Mouse (Mus musculus) ovary, postnatal 10 days (tissue): ENCODE data around the gene Syngr2.
A peak's percentile ranks its signal among the peaks of the same experiment; 100 is the strongest.
"Not testable (repeated sequence)": the region's sequence is repeated elsewhere in the genome, so short reads cannot be mapped to it uniquely, and the experiment has no call there.

ENCODE experiments used
- DNase-seq: peaks from one replicate; pipeline ENCODE4 v3.0.0; 2022; ENCODE audit warnings: low spot score

The Syngr2 gene

GRCm38 (mm10) chr11:117833509-117833908 lies 24.0 kb downstream of the Syngr2 start:
- DNase-seq, result not testable (repeated sequence)

- no peak for DNase-seq
Observed at GRCm38 (mm10) chr11:117834086-117834485, 24.6 kb downstream of the Syngr2 start.

- no peak for DNase-seq
Observed at GRCm38 (mm10) chr11:117836306-117836705, 26.8 kb downstream of the Syngr2 start.

GRCm38 (mm10) chr11:117838572-117838971 lies 29.1 kb downstream of the Syngr2 start:
- no peak for DNase-seq

- DNase-seq, result no peak
Observed at GRCm38 (mm10) chr11:117839021-117839420, 29.6 kb downstream of the Syngr2 start.

- no peak for DNase-seq
Observed at GRCm38 (mm10) chr11:117840910-117841309, 31.4 kb downstream of the Syngr2 start.

- DNase-seq, result no peak
Observed at GRCm38 (mm10) chr11:117843434-117843833, 34.0 kb downstream of the Syngr2 start.

- no peak for DNase-seq
Observed at GRCm38 (mm10) chr11:117844997-117845396, 35.5 kb downstream of the Syngr2 start.

- DNase-seq, result no peak
Observed at GRCm38 (mm10) chr11:117845651-117846050, 36.2 kb downstream of the Syngr2 start.

- no peak for DNase-seq
Observed at GRCm38 (mm10) chr11:117846640-117847039, 37.2 kb downstream of the Syngr2 start.

- DNase-seq, result no peak
Observed at GRCm38 (mm10) chr11:117847593-117848215, 38.2 kb downstream of the Syngr2 start.

GRCm38 (mm10) chr11:117848271-117848984 lies 39.0 kb downstream of the Syngr2 start:
- DNase-seq, result no peak

GRCm38 (mm10) chr11:117848985-117849671 lies 39.7 kb downstream of the Syngr2 start, which contains the start of gene Birc5:
Gene Birc5, plus strand, starts transcription at chr11:117849251.
- DNase-seq, result peak; percentile 84

- no peak for DNase-seq
Observed at GRCm38 (mm10) chr11:117852875-117853274, 43.4 kb downstream of the Syngr2 start.

GRCm38 (mm10) chr11:117854241-117854640 lies 44.8 kb downstream of the Syngr2 start:
- DNase-seq, result no peak

GRCm38 (mm10) chr11:117855360-117855759 lies 45.9 kb downstream of the Syngr2 start:
- no peak for DNase-seq

GRCm38 (mm10) chr11:117855975-117856374 lies 46.5 kb downstream of the Syngr2 start:
- DNase-seq, result no peak

GRCm38 (mm10) chr11:117857462-117857861 lies 48.0 kb downstream of the Syngr2 start:
- DNase-seq, result no peak

GRCm38 (mm10) chr11:117858392-117858791 lies 48.9 kb downstream of the Syngr2 start:
- DNase-seq, result no peak

GRCm38 (mm10) chr11:117860601-117861000 lies 51.1 kb downstream of the Syngr2 start, which contains the start of gene Tmem235:
Gene Tmem235, plus strand, starts transcription at chr11:117860752.
- no peak for DNase-seq

GRCm38 (mm10) chr11:117863174-117863856 lies 53.8 kb downstream of the Syngr2 start:
- DNase-seq, result no peak
